Mouse (Mus musculus): Measurements from ENCODE around the gene Gpr4. TPM values are rescaled to one million over a fixed set of nuclear protein-coding genes. Genes with fewer than 3 reads are reported as not detected.

The Gpr4 gene
- total RNA-seq, 2 experiments from 2014 or later, result 2.1 to 4.6 TPM

Small RNA genes within 50 kb of the gene (microRNA-seq; reads per million reads assigned to microRNA genes)
- 11,542 reads per million, percentile 96 among the genes with 10 or more reads in this experiment for gene Mir330

Other genes starting within 250 kb of the Gpr4 start
- 1 to 10 TPM in 1 of 2 experiments, under 1 TPM in 1; 0.47 to 1.3 TPM for gene Nanos2, start 225.1 kb upstream of the Gpr4 start, total RNA-seq (2021)
- gene Mypop, start 221.3 kb upstream of the Gpr4 start, total RNA-seq (2021), result 10 to 100 TPM; 53.5 to 55.3 TPM
- 10 to 100 TPM; 46.3 to 53.5 TPM for gene Irf2bp1, start 208.5 kb upstream of the Gpr4 start, total RNA-seq (2021)
- gene Foxa3, start 189.0 kb upstream of the Gpr4 start, total RNA-seq (2021), result not detected
- 100 to 1,000 TPM; 126 to 129 TPM for gene Sympk, start 188.2 kb upstream of the Gpr4 start, total RNA-seq (2021)
- under 1 TPM in 1 of 2 experiments, not detected in 1; 0.25 TPM for gene Rsph6a, start 157.8 kb upstream of the Gpr4 start, total RNA-seq (2021)
- gene Dmwd, start 136.3 kb upstream of the Gpr4 start, total RNA-seq (2021), result 100 to 1,000 TPM; 146 to 148 TPM
- gene Dmpk, start 128.7 kb upstream of the Gpr4 start, total RNA-seq (2021), result 10 to 100 TPM; 21.4 to 40.2 TPM
- gene Six5, start 117.9 kb upstream of the Gpr4 start, total RNA-seq (2021), result 1 to 10 TPM; 1.6 to 2.6 TPM
- gene Gm4969, start 94.2 kb upstream of the Gpr4 start, total RNA-seq (2021), result under 1 TPM; 0.37 to 0.41 TPM
- 10 to 100 TPM; 14.0 to 14.3 TPM for gene Fbxo46, start 92.7 kb upstream of the Gpr4 start, total RNA-seq (2021)
- 10 to 100 TPM; 14.6 to 17.3 TPM for gene Qpctl, start 63.2 kb upstream of the Gpr4 start, total RNA-seq (2021)
- gene Snrpd2, start 62.8 kb upstream of the Gpr4 start, total RNA-seq (2021), result 10 to 100 TPM; 70.3 to 76.0 TPM
- 1 to 10 TPM in 1 of 2 experiments, under 1 TPM in 1; 0.89 to 2.6 TPM for gene Gipr, start 46.4 kb upstream of the Gpr4 start, total RNA-seq (2021)
- gene Eml2, start 36.1 kb upstream of the Gpr4 start, total RNA-seq (2021), result 100 to 1,000 TPM; 124 to 156 TPM
- gene Opa3, start 15.8 kb downstream of the Gpr4 start, total RNA-seq (2021), result 10 to 100 TPM; 41.0 to 45.7 TPM
- 10 to 100 TPM; 11.2 to 13.5 TPM for gene Vasp, start 59.3 kb downstream of the Gpr4 start, total RNA-seq (2021)
- gene Ppm1n, start 67.5 kb downstream of the Gpr4 start, total RNA-seq (2021), result not detected
- 100 to 1,000 TPM in 1 of 2 experiments, 10 to 100 TPM in 1; 98.6 to 121 TPM for gene Rtn2, start 70.1 kb downstream of the Gpr4 start, total RNA-seq (2021)
- 10 to 100 TPM; 20.6 to 22.5 TPM for gene Fosb, start 97.5 kb downstream of the Gpr4 start, total RNA-seq (2021)
- gene Ercc1, start 132.2 kb downstream of the Gpr4 start, total RNA-seq (2021), result 10 to 100 TPM; 35.6 to 41.8 TPM
- 10 to 100 TPM; 17.3 to 17.6 TPM for gene Cd3eap, start 146.9 kb downstream of the Gpr4 start, total RNA-seq (2021)
- gene Ppp1r13l, start 147.2 kb downstream of the Gpr4 start, total RNA-seq (2021), result 1 to 10 TPM; 5.1 to 7.9 TPM
- 10 to 100 TPM; 26.1 to 40.0 TPM for gene Ercc2, start 169.5 kb downstream of the Gpr4 start, total RNA-seq (2021)
- gene Klc3, start 191.6 kb downstream of the Gpr4 start, total RNA-seq (2021), result 1 to 10 TPM; 2.6 to 3.3 TPM
- gene Ckm, start 192.2 kb downstream of the Gpr4 start, total RNA-seq (2021), result under 1 TPM; 0.35 to 0.41 TPM
- 10 to 100 TPM; 76.8 to 77.7 TPM for gene Mark4, start 246.3 kb downstream of the Gpr4 start, total RNA-seq (2021)